Mouse (Mus musculus) lung, postnatal 14 days (tissue): ENCODE results near the gene Gm21887.
A peak's percentile ranks its signal among the peaks of the same experiment; 100 is the strongest.
"Not testable (repeated sequence)": the region's sequence is repeated elsewhere in the genome, so short reads cannot be mapped to it uniquely, and the experiment has no call there.

Source experiments
- DNase-seq: peaks from one replicate; pipeline ENCODE4 v3.0.0; 2021

The Gm21887 gene

GRCm38 (mm10) chrX:169984331-169984730, 25.1 kb upstream of the Gm21887 start:
- not testable (repeated sequence) for DNase-seq

- DNase-seq, result not testable (repeated sequence)
Measured at GRCm38 (mm10) chrX:169984853-169985252, 24.6 kb upstream of the Gm21887 start.

GRCm38 (mm10) chrX:169985796-169986195, 23.7 kb upstream of the Gm21887 start:
- not testable (repeated sequence) for DNase-seq

- DNase-seq, result peak; percentile 77
Measured at GRCm38 (mm10) chrX:169986519-169987367, 22.7 kb upstream of the Gm21887 start.

GRCm38 (mm10) chrX:169987368-169987837, 22.1 kb upstream of the Gm21887 start:
- not testable (repeated sequence) for DNase-seq

- DNase-seq, result peak; percentile 34
Measured at GRCm38 (mm10) chrX:169988571-169989218, 20.8 kb upstream of the Gm21887 start.

GRCm38 (mm10) chrX:169989219-169989595, 20.3 kb upstream of the Gm21887 start:
- not testable (repeated sequence) for DNase-seq

- peak; percentile 75 for DNase-seq
Measured at GRCm38 (mm10) chrX:169989691-169990631, 19.5 kb upstream of the Gm21887 start.

GRCm38 (mm10) chrX:169991128-169991873, 18.2 kb upstream of the Gm21887 start:
- DNase-seq, result peak; percentile 95

GRCm38 (mm10) chrX:169992086-169992930, 17.2 kb upstream of the Gm21887 start:
- DNase-seq, result not testable (repeated sequence)

- DNase-seq, result not testable (repeated sequence)
Measured at GRCm38 (mm10) chrX:169992951-169993547, 16.4 kb upstream of the Gm21887 start.

- not testable (repeated sequence) for DNase-seq
Measured at GRCm38 (mm10) chrX:169994011-169994865, 15.2 kb upstream of the Gm21887 start.

GRCm38 (mm10) chrX:169994866-169995711, 14.4 kb upstream of the Gm21887 start:
- DNase-seq, result not testable (repeated sequence)

GRCm38 (mm10) chrX:169995909-169996521, 13.4 kb upstream of the Gm21887 start:
- not testable (repeated sequence) for DNase-seq

- peak; percentile 78 for DNase-seq
Measured at GRCm38 (mm10) chrX:169996926-169997325, 12.5 kb upstream of the Gm21887 start.

GRCm38 (mm10) chrX:169997456-169997853, 12.0 kb upstream of the Gm21887 start:
- DNase-seq, result peak; percentile 56

- DNase-seq, result peak; percentile 100
Measured at GRCm38 (mm10) chrX:169997854-169998456, 11.5 kb upstream of the Gm21887 start.
